11 mouse cellular contexts compared by ENCODE assay signal in the genomic region with DNA sequence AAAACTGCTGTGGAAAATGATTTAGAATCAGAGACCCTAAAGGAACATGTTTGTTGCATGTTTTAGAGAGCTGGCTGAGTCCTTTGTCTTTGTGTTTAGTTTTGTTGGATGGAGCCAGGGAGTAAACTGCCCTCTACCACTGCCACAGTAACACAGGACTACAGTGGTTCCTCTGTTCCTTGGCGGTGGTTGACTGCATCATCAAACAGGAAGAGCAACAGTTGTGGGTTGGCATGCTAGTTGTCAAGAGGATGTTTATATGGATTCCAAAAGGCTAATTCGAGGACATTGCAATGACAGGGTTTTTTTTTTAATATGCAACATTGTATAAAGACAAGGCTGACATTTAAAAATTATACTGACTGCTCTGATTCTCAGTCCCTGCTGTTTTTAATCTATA. TPM values are rescaled to one million over a fixed set of nuclear protein-coding genes. Genes with fewer than 3 reads are reported as not detected.
DNase-seq lines count a peak whose midpoint lies in the region; ATAC-seq and TF ChIP-seq lines count a peak whose summit lies in the region.
"Had no signal": no experiment of that assay in that cellular context is flagged by ENCODE, and none has a peak within 500 bp of the region (broad histone marks: within the 10 kb centered on the region; RNA-seq: fewer than 3 reads in every experiment).

No protein-coding gene starts in this region.

- WGBS in heart, embryonic 15.5 days: 55% methylated on average over 2 of the region's 2 CpGs
- 14% methylated on average over 2 of the region's 2 CpGs for WGBS in liver, embryonic 16.5 days (ENCODE audit: insufficient replicate concordance)
- WGBS in thymus, adult 2 months: 6% methylated on average over 2 of the region's 2 CpGs

- DNase-seq in heart, postnatal 25 days (ENCODE audit: low spot score): no peak
- DNase-seq in thymus, postnatal 14 days: peak; percentile 11
- no peak for DNase-seq in thymus, postnatal 4 days
- DNase-seq in right cerebral cortex, postnatal 4 days: no peak
- no peak for DNase-seq in embryo, embryonic 9.5 days (ENCODE audit: extremely low spot score)
- DNase-seq in thymus, adult 2 months: no peak
- DNase-seq: cerebellum, adult 9-11 months; forebrain, postnatal 0 days had no signal

- no peak for ATAC-seq in heart, embryonic 15.5 days (replicated peaks; ENCODE audit: insufficient number of reproducible peaks, insufficient read depth, low FRiP score, low read depth)
- ATAC-seq in liver, embryonic 16.5 days (ENCODE audit: low read depth): no peak
- ATAC-seq: forebrain, postnatal 0 days had no signal

- H3K27me3 ChIP-seq in heart, embryonic 15.5 days: no peaks in the 10 kb centered on the region
- H3K27me3 ChIP-seq in liver, embryonic 16.5 days (ENCODE audit: control insufficient read depth, insufficient read depth, low read depth, low read length): no peaks in the 10 kb centered on the region
- no peaks in the 10 kb centered on the region for H3K27me3 ChIP-seq in thymus, adult 2 months (ENCODE audit: control insufficient read depth, insufficient read depth, low read length)
- H3K27me3 ChIP-seq: limb, embryonic 15.5 days had no signal

- no peak overlapping the region for H3K4me2 ChIP-seq in heart, embryonic 15.5 days
- no peak overlapping the region for H3K4me2 ChIP-seq in liver, embryonic 16.5 days (ENCODE audit: low read depth, low read length)
- H3K4me2 ChIP-seq: limb, embryonic 15.5 days had no signal

- H3K9ac ChIP-seq in heart, embryonic 15.5 days: no peak overlapping the region
- no peak overlapping the region for H3K9ac ChIP-seq in liver, embryonic 16.5 days (ENCODE audit: low read depth, low read length)
- H3K9ac ChIP-seq: forebrain, postnatal 0 days; limb, embryonic 15.5 days had no signal

- no peaks in the 10 kb centered on the region for H3K9me3 ChIP-seq in heart, embryonic 15.5 days (replicated peaks)
- no peaks in the 10 kb centered on the region for H3K9me3 ChIP-seq in liver, embryonic 16.5 days (replicated peaks; ENCODE audit: control insufficient read depth, low read length)
- H3K9me3 ChIP-seq: limb, embryonic 15.5 days had no signal

- H3K4me1 ChIP-seq in heart, embryonic 15.5 days (replicated peaks): peaks cover 40% of the 10 kb centered on the region
- H3K4me1 ChIP-seq in liver, embryonic 16.5 days (ENCODE audit: control insufficient read depth, low read depth, low read length): peaks cover 37% of the 10 kb centered on the region
- 0 out of 2 replicates have a peak, but pooled peaks cover 2% of the 10 kb centered on the region for H3K4me1 ChIP-seq in thymus, adult 2 months (replicated peaks; ENCODE audit: control insufficient read depth, insufficient read depth, low read length)

- no peak for TF ChIP-seq POLR2A in thymus, adult 2 months (IDR thresholded peaks at IDR 0.05; ENCODE audit: control insufficient read depth, extremely low read depth, insufficient read depth, low read length, poor library complexity)

- no peak for TF ChIP-seq CTCF in thymus, adult 2 months (IDR thresholded peaks at IDR 0.05; ENCODE audit: borderline replicate concordance, control insufficient read depth, extremely low read depth, insufficient read depth, low read length, poor library complexity)

- peak overlapping the region; percentile 91 for H3K27ac ChIP-seq in heart, embryonic 15.5 days
- 0 out of 2 replicates have a peak overlapping the region, but pooled peaks have one; percentile 23 for H3K27ac ChIP-seq in liver, embryonic 16.5 days (ENCODE audit: low read length)
- no peak overlapping the region for H3K27ac ChIP-seq in thymus, adult 2 months (ENCODE audit: control insufficient read depth, insufficient read depth, low read length)
- H3K27ac ChIP-seq: limb, embryonic 15.5 days had no signal

- no peak overlapping the region for H3K4me3 ChIP-seq in heart, embryonic 15.5 days
- no peak overlapping the region for H3K4me3 ChIP-seq in liver, embryonic 16.5 days (ENCODE audit: low read depth, low read length)
- H3K4me3 ChIP-seq in thymus, adult 2 months (ENCODE audit: control insufficient read depth, insufficient read depth, low read length): no peak overlapping the region
- H3K4me3 ChIP-seq: limb, embryonic 15.5 days had no signal

- intact Hi-C loops in heart, postnatal 25 days (cut with DNase I): loop anchor here (2.0 to 5.0 kb wide), 2 partner anchors 37 to 101 kb away; no protein-coding TSS in a partner anchor

- H3K36me3 ChIP-seq in heart, embryonic 15.5 days: no peaks in the 10 kb centered on the region
- no peaks in the 10 kb centered on the region for H3K36me3 ChIP-seq in liver, embryonic 16.5 days (ENCODE audit: control insufficient read depth, insufficient read depth)
- no peaks in the 10 kb centered on the region for H3K36me3 ChIP-seq in thymus, adult 2 months (ENCODE audit: control insufficient read depth, insufficient read depth, low read length)
- H3K36me3 ChIP-seq: limb, embryonic 15.5 days had no signal

RNA-seq across cellular contexts. Expression of a gene that starts 47.6 kb away (rescaled TPM):
- polyA plus RNA-seq in heart, embryonic 15.5 days (2015; fragmentation: Nextera tagmentation; extraction: Ambion mirVana): 49.9 and 57.6 TPM in 2 replicates
- 10 to 100 TPM; 43.8 to 44.9 TPM for total RNA-seq in heart, postnatal 25 days (2021)
- 34.7 and 35.9 TPM in 2 replicates for polyA plus RNA-seq in liver, embryonic 16.5 days (2015; fragmentation: Nextera tagmentation; extraction: Ambion mirVana)
- polyA plus RNA-seq in thymus, adult 2 months (2012; rRNA removed): 12.9 and 13.4 TPM in 2 replicates
